Mouse (Mus musculus) adrenal gland, adult 8-10 months (tissue): Measurements from ENCODE around the gene Brdt. TPM values are rescaled to one million over a fixed set of nuclear protein-coding genes. Genes with fewer than 3 reads are reported as not detected.

ENCODE experiments used
- DNase-seq: peaks from one replicate; pipeline ENCODE4 v3.0.0; 2022
- total RNA-seq, 4 experiments: library from RNA; stranded (reverse); gene quantifications; 2 replicates each; pipeline ENCODE4 v1.2.4; 2022

Brdt gene
- total RNA-seq, 4 experiments from 2014 or later, result 3.3 to 5.2 (median 4.0) TPM

- DNase-seq, result no peak
Observed at GRCm38 (mm10) chr5:107415098-107415497, 84.1 kb downstream of the Brdt start.

- DNase-seq, result no peak
Observed at GRCm38 (mm10) chr5:107421676-107422075, 90.7 kb downstream of the Brdt start.

GRCm38 (mm10) chr5:107431249-107431648, 100.3 kb downstream of the Brdt start, which contains the start of gene Lpcat2b:
Lpcat2b (plus strand) TSS chr5:107431549.
- no peak for DNase-seq

GRCm38 (mm10) chr5:107434001-107434400, 103.0 kb downstream of the Brdt start:
- DNase-seq, result no peak

- no peak for DNase-seq
Observed at GRCm38 (mm10) chr5:107436185-107436584, 105.2 kb downstream of the Brdt start.

Other genes starting within 250 kb of the Brdt start
- 100 to 1,000 TPM; 217 to 303 (median 276) TPM for gene Tgfbr3, start 41.5 kb upstream of the Brdt start, total RNA-seq
- 1 to 10 TPM; 1.4 to 3.1 (median 2.1) TPM for gene Ephx4, start 71.6 kb downstream of the Brdt start, total RNA-seq
- gene Lpcat2b, start 100.4 kb downstream of the Brdt start, total RNA-seq, result not detected
- 10 to 100 TPM in 1 of 4 experiments, 1 to 10 TPM in 3; 5.1 to 11.5 (median 8.9) TPM for gene Btbd8, start 106.8 kb downstream of the Brdt start, total RNA-seq
- under 1 TPM in 2 of 4 experiments, not detected in 2; 0.12 to 0.19 TPM for gene Gm42669, start 176.5 kb downstream of the Brdt start, total RNA-seq
- under 1 TPM in 2 of 4 experiments, not detected in 2; 0.14 to 0.30 TPM for gene 1700028K03Rik, start 203.6 kb downstream of the Brdt start, total RNA-seq